Mouse (Mus musculus) hematopoietic multipotent progenitor cell, adult 10-12 weeks (in vitro differentiated cells): Measurements from ENCODE around the gene Olfr678. TPM values are rescaled to one million over a fixed set of nuclear protein-coding genes. Genes with fewer than 3 reads are reported as not detected.

Experiments used
- polyA plus RNA-seq: library from polyadenylated mRNA; stranded (reverse); fragments of >175 nt; gene quantifications from 2 replicates; pipeline ENCODE4 v1.2.3, GENCODE M21; 2012; ENCODE audit warnings: low replicate concordance

Olfr678 gene
- polyA plus RNA-seq, result not detected in 2 replicates

DNA sequence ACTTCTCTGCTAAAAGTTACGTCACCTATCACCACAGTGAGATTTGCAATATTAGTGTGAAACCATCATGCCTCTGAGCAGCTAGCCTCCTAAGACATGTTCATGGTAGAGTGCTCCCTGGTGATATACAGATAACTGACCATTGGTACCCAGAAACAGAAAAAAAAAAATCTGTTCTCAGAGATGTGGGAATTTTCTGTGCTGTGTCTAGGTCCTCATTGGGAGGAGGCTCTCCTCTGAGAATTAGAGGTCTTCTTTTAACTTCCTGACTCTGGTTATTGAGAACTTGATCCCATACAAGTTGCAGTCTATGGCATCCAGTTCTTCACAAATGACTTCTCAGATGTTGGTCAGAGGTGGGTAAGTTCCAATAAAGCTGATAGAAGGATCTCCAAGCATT is at the start of gene Olfr678:
Gene Olfr678, plus strand, starts transcription at position 301 of the 400 bp plus-strand sequence.

DNA sequence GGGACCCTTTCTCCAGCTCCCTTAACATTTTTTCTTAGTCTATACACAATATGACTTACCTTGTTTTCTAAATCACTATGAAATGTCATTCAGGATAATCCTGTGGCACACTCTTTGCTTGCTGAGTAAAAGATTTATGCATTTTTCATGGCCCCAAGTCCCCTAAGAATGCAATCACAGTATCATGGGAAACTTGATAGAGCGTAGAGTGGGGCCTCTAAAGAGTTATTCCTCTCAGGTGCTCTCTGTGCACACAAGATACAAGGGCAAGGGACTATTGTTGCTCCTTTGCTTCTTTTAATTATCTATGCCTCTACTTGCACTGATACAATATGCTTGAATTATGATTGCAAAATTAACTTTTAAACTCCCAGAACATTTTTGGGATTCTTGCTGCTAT is 35.9 kb upstream of the Olfr678 start, which contains the start of gene Olfr675:
Gene Olfr675, minus strand, starts transcription at position 101 of the 400 bp plus-strand sequence.

DNA sequence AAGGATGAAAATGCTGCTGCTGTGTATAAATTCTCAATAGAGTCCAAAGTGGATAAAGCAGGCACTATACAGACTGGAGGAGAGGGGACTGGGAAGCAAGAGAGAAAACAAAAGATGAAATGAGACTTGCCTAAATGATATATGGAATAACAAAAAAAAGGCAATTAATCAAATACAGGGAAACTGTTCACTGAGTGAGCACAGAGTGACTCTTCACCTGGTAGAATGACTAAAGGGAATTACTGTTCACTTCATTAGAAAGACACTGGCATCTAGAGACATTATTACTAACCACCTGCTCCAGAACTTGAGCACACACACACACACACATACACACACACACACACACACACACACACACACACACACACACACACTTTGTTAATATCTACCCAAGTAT is 31.9 kb upstream of the Olfr678 start, which contains the start of gene Olfr676:
Gene Olfr676, plus strand, starts transcription at position 301 of the 400 bp plus-strand sequence.

DNA sequence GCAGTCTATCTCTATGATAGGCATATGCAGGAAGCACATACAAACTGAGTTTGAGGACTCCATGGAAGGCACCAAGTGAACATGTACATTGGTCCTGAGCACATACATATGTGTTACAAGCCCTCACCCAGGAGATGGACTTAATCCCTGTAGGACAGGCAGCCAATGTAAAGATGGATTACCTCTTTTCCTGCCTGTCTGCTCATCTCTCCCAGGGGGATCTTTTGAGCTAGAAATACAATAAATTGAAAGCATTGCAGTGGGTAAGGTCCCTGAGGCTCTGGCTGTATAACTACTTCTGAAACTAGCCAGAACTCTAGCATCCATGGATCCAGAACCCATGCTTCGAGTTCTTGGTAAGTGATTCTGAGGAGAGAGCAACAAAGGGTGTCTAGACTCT is 16.6 kb downstream of the Olfr678 start, which contains the start of gene Olfr679:
Gene Olfr679, plus strand, starts transcription at position 301 of the 400 bp plus-strand sequence.

DNA sequence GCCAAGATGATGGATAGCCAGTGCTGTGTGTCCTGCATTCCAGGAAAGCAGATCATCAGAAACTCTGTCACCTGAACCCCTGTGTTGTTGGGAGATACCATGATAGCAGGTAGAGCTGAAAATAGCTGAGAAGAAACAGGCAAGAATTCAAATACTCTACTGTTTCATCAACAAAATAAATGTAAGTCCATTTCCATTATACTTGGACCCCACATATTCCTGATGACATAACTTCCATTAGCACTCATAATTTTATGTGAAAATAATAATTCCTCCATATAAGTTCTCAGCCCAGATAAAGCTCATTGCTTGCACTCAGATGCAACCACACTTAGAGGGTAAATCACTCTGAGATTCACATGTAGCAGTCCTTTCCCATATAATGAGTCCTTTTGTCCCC is 28.4 kb downstream of the Olfr678 start, which contains the start of gene Olfr680-ps1:
Gene Olfr680-ps1, minus strand, starts transcription at position 101 of the 400 bp plus-strand sequence.

DNA sequence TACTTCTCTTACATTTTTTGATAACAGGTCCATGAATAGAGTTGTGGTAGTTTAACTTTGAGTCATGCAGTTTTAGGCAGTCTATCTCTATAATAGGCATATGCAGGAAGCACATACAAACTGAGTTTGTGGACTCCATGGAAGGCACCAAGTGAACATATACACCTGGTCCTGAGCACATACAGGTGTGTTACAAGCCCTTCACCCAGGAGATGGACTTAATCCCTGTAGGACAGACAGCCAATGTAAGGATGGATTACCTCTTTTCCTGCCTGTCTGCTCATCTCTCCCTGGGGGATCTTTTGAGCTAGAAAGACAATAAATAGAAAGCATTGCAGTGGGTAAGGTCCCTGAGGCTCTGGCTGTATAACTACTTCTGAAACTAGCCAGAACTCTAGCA is 52.3 kb downstream of the Olfr678 start, which contains the start of gene Olfr681:
Gene Olfr681, plus strand, starts transcription at position 301 of the 400 bp plus-strand sequence.

Other genes with a start within 250 kb of the Olfr678 start
- gene Usp17lb, start 221.9 kb upstream of the Olfr678 start, polyA plus RNA-seq, result not detected in 2 replicates
- gene Usp17la, start 207.5 kb upstream of the Olfr678 start, polyA plus RNA-seq, result not detected in 2 replicates
- not detected in 2 replicates for gene Olfr665, start 186.4 kb upstream of the Olfr678 start, polyA plus RNA-seq
- gene Olfr666, start 168.5 kb upstream of the Olfr678 start, polyA plus RNA-seq, result not detected in 2 replicates
- gene Olfr667, start 143.0 kb upstream of the Olfr678 start, polyA plus RNA-seq, result not detected in 2 replicates
- gene Olfr668, start 136.4 kb upstream of the Olfr678 start, polyA plus RNA-seq, result not detected in 2 replicates
- gene Olfr669, start 130.2 kb upstream of the Olfr678 start, polyA plus RNA-seq, result not detected in 2 replicates
- gene Olfr670, start 101.9 kb upstream of the Olfr678 start, polyA plus RNA-seq, result not detected in 2 replicates
- gene Olfr671, start 85.3 kb upstream of the Olfr678 start, polyA plus RNA-seq, result not detected in 2 replicates
- gene Olfr672, start 62.4 kb upstream of the Olfr678 start, polyA plus RNA-seq, result not detected in 2 replicates
- not detected in 2 replicates for gene Olfr675, start 36.0 kb upstream of the Olfr678 start, polyA plus RNA-seq
- not detected in 2 replicates for gene Olfr676, start 31.8 kb upstream of the Olfr678 start, polyA plus RNA-seq
- 0.07 TPM in 1 of 2 replicates, not detected in the other for gene Olfr677, start 13.1 kb upstream of the Olfr678 start, polyA plus RNA-seq
- gene Olfr679, start 16.7 kb downstream of the Olfr678 start, polyA plus RNA-seq, result 0.02 TPM in 1 of 2 replicates, not detected in the other
- gene Olfr680-ps1, start 28.3 kb downstream of the Olfr678 start, polyA plus RNA-seq, result not detected in 2 replicates
- not detected in 2 replicates for gene Olfr681, start 52.4 kb downstream of the Olfr678 start, polyA plus RNA-seq
- gene Olfr683, start 82.5 kb downstream of the Olfr678 start, polyA plus RNA-seq, result not detected in 2 replicates
- not detected in 2 replicates for gene Olfr684, start 99.2 kb downstream of the Olfr678 start, polyA plus RNA-seq
- 0.21 TPM in 1 of 2 replicates, not detected in the other for gene Olfr685, start 121.5 kb downstream of the Olfr678 start, polyA plus RNA-seq
- gene Olfr686, start 143.0 kb downstream of the Olfr678 start, polyA plus RNA-seq, result not detected in 2 replicates
- gene Olfr688, start 223.6 kb downstream of the Olfr678 start, polyA plus RNA-seq, result not detected in 2 replicates
- not detected in 2 replicates for gene Olfr689, start 246.7 kb downstream of the Olfr678 start, polyA plus RNA-seq